Mouse (Mus musculus): ENCODE measurements around the gene Syap1.
"Not testable (repeated sequence)": the region's sequence is repeated elsewhere in the genome, so short reads cannot be mapped to it uniquely, and the experiment has no call there.

The Syap1 gene

DNA sequence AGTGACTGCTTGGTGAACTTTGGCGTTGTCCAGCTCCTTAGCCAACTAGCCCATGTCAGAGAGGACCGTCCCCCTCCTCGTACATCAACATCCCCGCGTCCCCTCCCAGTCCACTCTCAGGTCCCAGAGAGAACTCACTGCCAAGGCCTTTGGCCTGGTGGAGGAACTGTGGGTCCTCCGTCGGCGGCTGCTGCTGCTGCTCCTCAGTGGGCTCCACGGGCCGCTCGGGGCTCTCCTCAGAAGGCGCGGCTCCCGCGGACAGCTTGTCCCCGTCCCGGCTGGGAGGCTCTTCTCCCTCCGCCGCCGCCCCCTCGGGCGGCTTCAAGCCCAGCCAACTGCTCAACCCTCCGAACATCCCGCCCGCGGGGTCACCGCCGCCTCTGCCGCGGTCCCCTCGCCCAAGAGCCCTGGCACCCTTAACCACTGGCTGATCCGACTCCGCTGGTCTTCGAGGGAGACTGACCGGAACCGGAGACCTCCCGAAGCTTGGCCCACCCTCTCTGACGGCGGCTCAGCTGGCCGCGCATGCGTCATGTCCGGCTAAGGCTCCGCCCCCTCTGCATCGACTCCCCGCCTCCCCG is at the start of gene Syap1:
Gene Syap1 (minus strand): TSS at position 517 of the 581 bp plus-strand sequence.
- DNase-seq, result peak; percentile 72

DNA sequence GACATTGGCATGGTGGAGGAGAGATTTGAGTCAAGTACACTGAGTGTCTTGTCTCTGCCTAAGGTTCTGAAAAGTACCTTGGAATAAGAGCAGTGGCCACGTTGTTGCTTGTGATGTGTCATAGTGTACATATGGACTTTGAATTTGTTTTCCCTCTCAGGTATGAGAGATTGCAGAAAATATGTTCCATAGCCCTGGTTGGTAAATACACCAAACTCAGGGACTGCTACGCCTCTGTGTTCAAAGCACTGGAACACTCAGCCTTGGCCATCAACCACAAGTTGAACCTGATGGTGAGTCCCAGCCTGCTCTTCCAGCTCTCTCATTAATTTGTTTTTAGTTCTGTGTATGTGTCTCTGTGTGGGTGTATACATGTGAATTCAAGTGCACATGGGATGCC is 43.2 kb upstream of the Syap1 start:
- no peak for DNase-seq

GRCm38 (mm10) chrX:162921487-162922125 is 33.4 kb upstream of the Syap1 start:
- no peak for DNase-seq

- peak; percentile 13 for DNase-seq
Observed at GRCm38 (mm10) chrX:162915697-162916096, 27.4 kb upstream of the Syap1 start.

DNA sequence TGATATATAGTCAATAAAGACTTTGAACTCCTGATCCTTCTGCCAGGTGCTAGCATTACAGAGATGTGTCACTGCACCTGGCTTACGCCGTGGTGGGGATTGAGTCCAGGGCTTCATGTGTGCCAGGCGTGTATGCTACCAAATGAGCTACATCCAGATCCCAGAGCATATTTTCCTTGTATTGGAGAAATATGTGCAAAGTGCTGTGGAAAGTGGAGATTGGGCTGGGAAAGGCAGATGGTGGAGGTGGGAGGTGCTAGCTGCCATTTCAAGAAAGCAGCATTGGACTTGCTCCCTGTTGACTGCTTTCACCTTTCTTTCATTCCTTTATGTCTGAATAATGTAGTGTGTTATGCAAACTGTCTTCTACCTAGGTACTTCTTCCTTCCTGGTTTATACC is 25.4 kb upstream of the Syap1 start:
- peak; percentile 3 for DNase-seq

- no peak for DNase-seq
Observed at GRCm38 (mm10) chrX:162907554-162907953, 19.3 kb upstream of the Syap1 start.

DNA sequence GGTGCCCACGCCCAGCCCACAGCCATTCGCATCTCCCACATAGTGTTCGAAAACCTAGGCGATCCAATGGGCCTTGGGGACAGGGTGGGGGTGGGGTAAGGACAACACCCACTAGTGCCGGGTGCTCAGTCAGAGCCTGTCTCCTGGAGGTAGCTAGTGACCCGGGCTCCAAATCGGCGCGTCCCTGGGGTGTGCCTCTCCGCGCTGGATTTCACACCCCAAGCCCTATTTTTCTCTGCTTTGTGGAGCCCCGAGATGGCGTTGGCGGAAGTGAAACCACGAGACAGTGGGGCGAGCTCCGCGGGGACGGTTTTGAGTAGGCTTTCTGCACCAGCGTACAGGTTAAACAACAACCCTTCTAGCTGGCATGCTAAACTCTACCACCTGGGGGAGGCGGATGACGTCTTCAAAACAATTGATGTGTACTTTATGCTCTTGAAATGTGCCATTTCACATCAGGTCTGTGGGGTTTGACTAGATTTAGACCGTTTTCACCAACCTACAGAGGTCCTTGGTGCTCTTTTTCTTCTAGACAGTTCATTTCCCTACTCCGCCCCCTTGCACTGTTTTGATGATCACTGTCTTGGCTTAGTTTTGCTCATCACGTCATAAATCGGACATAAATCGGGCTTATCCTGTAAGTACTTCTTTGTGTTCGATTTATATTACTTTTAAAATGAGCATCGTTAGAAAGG is 13.9 kb upstream of the Syap1 start:
- DNase-seq, result peak; percentile 27

DNA sequence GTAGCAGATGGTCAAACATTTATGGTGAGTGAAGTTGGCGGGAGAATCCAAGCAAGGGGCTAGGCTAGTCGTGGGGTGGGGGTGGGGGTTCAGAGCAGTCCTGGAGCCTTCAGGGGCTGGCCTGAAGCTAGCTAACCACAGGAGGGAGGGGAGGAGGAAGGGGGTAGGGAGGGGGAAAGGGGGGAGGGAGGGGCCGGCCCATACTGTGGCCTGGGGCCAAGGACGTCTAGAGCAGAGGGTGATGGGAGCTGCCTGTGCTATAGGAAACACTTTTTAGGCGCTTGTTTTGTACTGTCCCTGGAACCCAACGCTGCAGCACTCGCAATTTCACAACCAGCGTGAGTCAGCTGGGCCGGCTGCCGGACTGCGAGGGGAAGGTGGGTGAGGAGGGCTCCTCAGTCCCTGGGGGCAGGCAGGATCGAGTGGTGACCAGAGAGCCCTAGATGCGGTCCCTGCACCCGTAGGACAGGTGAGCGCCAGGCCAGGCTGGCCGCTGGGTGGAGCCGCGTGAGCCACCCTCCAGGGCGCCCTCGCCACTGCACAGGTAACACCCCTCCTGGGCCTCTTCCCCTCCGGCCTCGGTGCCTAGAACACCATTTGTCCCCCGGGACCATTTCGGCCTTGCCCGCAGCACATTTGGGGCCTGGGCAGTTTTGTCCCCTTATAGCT is 13.3 kb upstream of the Syap1 start:
- peak; percentile 13 for DNase-seq

GRCm38 (mm10) chrX:162900938-162901337 is 12.7 kb upstream of the Syap1 start, which contains the start of gene Ctps2:
Gene Ctps2 (plus strand): TSS chrX:162901238.
- DNase-seq, result no peak

GRCm38 (mm10) chrX:162888575-162889223 is 452 bp upstream of the Syap1 start:
- DNase-seq, result not testable (repeated sequence)

GRCm38 (mm10) chrX:162878236-162878635 is 10.0 kb downstream of the Syap1 start:
- no peak for DNase-seq

DNA sequence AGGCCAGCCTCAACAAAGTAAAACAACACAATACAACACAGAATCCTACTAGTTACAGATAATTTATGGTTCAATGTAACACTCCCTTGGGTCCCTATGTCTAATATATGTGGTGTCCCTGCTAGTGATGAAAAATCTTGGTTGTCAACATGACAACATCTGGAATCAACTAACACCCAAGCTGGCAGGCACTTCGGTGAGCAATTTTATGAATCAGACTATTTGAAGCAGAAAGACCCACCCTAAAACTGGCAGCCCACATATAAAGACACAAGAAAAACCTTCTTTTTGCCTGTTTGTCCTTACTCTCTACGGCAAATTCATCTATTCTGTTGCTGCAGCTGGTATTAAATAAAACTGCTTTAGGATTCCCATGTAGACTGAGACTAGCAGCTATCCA is 14.5 kb downstream of the Syap1 start:
- no peak for DNase-seq

DNA sequence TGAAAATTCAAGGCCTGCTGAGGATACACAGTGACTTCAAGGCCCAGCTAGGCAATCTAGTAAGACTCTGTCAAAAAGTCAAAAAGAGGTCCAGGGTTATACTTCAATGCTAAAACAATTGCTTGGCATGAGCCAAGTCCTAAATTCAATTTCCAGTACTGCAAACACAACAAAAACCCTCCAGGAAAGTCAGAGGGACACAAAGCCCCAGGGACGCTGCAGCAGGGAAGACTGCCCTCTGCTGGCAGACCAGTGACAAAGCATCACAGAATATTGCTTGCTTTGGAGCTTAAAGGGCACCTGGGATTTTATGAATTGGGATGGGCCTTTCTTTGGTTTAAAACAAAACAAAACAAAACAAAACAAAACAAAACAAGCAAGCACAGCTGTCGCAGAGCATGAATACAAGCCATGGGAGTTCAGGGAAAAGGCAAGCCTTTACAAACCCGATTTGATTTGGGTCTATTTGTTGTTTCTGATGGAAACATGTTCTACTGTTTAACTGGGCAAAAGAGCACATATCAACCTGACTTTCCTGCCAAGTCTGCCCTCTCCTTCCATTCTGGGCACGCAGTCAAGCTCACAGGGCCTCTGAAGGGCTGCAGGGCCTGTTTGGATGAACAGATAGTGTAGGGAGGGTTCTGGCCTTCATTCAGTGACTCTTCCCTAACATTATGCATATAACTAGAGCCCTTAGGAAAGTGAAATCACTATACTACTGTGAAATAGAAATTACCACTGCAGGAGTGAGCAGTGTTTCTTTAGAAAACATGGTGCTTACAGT is 16.3 kb downstream of the Syap1 start:
- DNase-seq, result no peak

- no peak for DNase-seq
Observed at GRCm38 (mm10) chrX:162868294-162868965, 19.8 kb downstream of the Syap1 start.

GRCm38 (mm10) chrX:162848682-162849081 is 39.6 kb downstream of the Syap1 start:
- DNase-seq, result no peak

DNA sequence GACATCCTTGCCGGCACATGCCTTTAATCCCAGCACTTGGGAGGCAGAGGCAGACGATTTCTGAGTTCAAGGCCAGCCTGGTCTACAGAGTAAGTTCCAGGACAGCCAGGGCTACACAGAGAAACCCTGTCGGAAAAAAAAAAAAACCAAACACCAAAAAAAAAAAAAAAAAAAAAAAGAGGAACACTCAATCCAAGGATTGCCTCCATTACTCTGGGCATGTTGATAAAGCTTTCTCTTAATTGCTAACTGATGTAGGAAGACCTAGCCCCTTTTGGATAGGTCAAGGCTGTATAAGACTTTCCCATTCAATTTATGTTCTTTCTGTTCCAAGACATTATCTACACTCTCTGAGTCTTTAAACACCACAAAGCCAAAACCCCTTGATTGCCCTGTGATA is 42.7 kb downstream of the Syap1 start:
- no peak for DNase-seq

- DNase-seq, result no peak
Observed at GRCm38 (mm10) chrX:162844447-162845100, 43.7 kb downstream of the Syap1 start.

DNA sequence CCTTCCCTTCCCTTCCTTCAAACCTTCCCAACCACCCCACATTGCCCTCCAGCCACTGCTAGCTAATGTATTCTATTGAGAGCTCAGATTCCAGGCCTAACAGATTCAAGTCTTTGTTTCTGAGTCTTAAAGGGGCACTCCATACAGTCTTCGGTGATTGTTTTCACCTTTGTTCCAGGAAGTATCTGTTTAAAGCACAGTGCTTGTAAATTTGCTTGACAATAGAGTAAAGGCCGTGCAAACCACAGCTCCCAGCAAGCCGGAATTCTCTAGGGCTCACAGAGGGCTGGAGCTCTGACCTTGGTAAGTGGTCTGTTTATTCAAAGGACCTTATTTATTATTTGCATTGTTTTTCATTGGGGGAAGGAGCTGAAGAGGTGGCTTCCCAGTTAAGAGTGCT is 56.1 kb downstream of the Syap1 start:
- DNase-seq, result no peak

GRCm38 (mm10) chrX:162831542-162831941 is 56.7 kb downstream of the Syap1 start:
- no peak for DNase-seq

GRCm38 (mm10) chrX:162831036-162831435 is 57.2 kb downstream of the Syap1 start:
- no peak for DNase-seq

DNA sequence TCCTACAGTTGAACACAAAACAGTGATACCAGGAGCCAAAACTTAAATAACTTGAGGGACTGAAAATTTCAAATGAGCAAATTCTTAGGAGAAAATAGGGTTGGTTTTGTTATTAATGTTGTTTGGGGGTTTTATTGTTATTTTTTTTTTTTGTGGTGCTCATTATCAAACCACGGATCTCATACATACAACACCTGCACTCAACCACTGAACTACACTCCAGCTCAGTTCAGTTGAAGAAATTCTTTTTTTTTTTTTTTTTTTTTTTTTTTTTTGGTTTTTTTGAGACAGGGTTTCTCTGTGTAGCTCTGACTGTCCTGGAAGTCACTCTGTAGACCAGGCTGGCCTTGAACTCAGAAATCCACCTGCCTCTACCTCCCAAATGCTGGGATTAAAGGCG is 57.9 kb downstream of the Syap1 start:
- DNase-seq, result not testable (repeated sequence)

All from layer of hippocampus, adult 9-11 months (tissue).